Mouse (Mus musculus) C3H10T1/2 (cell line): ENCODE results near the gene Snx30. TPM values are rescaled to one million over a fixed set of nuclear protein-coding genes. Genes with fewer than 3 reads are reported as not detected.

Experiments used
- polyA plus RNA-seq, 2 experiments: library from polyadenylated mRNA; unstranded; fragments of >200 nt; fragmentation: generic; extraction: Trizol; gene quantifications; one replicate each; pipeline ENCODE4 v1.2.1; 2012; ENCODE audit warnings: missing spikeins in 2 of 2

The Snx30 gene
- 1 to 10 TPM in 1 of 2 experiments, under 1 TPM in 1; 0.80 to 2.3 TPM for polyA plus RNA-seq

GRCm38 (mm10) chr4:59805181-59805967 lies at the start of gene Snx30:
Gene Snx30 (plus strand): TSS chr4:59805840.

DNA sequence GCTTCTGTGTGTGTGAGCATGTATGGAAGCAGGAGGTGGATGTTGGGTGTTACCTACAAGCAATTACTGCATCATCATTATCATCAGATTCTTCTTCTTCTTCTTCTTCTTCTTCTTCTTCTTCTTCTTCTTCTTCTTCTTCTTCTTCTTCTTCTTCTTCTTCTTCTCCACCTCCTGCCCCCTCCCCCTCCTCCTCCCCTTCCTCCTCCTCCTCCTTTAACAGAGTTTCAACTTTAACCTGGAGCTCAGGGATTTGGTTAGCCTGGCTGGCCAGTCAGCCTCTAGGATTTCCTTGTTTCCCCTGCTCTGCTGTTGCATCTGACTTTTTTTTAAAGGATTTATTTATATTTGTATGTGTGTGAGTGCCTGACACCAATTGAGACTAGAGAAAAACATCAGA lies 4.2 kb upstream of the Snx30 start, which contains the start of gene Inip:
Gene Inip, minus strand, starts transcription at position 101 of the 400 bp plus-strand sequence.

GRCm38 (mm10) chr4:59914608-59915403 lies 109.2 kb downstream of the Snx30 start, which contains the start of gene Slc46a2:
Gene Slc46a2 (minus strand): TSS chr4:59915056.

Other genes starting within 250 kb of the Snx30 start
- gene Hsdl2, start 224.3 kb upstream of the Snx30 start, polyA plus RNA-seq = 1 to 10 TPM in 1 of 2 experiments, under 1 TPM in 1; 0.25 to 8.0 TPM
- 1 to 10 TPM in 1 of 2 experiments, under 1 TPM in 1; 0.26 to 3.1 TPM for gene E130308A19Rik, start 179.6 kb upstream of the Snx30 start, polyA plus RNA-seq
- gene Inip, start 4.3 kb upstream of the Snx30 start, polyA plus RNA-seq = 1 to 10 TPM; 4.5 to 8.2 TPM
- gene Slc46a2, start 109.2 kb downstream of the Snx30 start, polyA plus RNA-seq = under 1 TPM in 1 of 2 experiments, not detected in 1; 0.01 TPM
- gene Mup4, start 154.9 kb downstream of the Snx30 start, polyA plus RNA-seq = not detected
- not detected for gene Mup6, start 158.5 kb downstream of the Snx30 start, polyA plus RNA-seq